Mouse (Mus musculus): ENCODE data around the gene Mycbpap. TPM values are rescaled to one million over a fixed set of nuclear protein-coding genes. Genes with fewer than 3 reads are reported as not detected.

The Mycbpap gene
- total RNA-seq, 2 experiments from 2014 or later, result 0.82 to 2.2 TPM

DNA sequence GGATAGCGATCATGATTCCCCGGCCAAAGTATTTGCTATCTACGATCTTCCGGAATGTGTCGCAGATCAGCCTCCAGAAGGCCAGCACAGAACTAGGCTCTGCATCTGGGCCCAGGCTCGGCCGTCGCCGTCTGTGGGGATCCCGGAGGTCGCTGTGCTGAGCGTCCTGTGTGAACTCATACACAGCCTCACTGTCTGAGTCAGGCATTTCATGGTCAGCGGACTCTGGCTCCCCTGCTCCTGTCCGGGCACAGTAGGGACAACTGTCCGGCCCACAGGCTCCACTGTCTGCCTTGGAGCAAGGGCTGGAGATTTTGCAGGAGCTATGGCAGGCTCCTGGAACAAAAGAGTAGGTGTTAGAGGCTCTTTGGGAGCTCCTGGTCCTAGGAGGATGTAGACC, 64.5 kb downstream of the Mycbpap start:
- no peak for DNase-seq
- intact Hi-C loops (cut with DNase I), result no loop called here

DNA sequence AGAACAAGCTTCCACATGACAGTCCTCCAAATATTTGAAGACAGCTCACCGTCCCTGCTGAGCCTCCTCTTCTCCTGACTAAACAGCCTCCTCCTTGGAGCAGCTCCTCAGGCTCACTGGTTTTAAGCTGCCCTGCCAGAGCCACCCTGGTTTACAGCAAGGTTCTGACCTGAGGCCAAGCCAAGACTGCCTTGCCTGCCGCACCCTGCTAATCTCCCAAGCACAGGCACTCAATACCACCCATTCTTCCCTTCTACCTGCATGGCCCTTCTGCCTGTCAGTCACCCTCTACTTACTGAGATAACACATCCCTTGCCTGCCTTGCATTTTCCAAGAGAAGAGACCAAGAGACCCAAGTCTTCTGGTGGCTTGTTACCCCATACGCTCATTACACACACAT, 65.2 kb downstream of the Mycbpap start:
- DNase-seq, result no peak
- intact Hi-C loops (cut with DNase I), result no loop called here

DNA sequence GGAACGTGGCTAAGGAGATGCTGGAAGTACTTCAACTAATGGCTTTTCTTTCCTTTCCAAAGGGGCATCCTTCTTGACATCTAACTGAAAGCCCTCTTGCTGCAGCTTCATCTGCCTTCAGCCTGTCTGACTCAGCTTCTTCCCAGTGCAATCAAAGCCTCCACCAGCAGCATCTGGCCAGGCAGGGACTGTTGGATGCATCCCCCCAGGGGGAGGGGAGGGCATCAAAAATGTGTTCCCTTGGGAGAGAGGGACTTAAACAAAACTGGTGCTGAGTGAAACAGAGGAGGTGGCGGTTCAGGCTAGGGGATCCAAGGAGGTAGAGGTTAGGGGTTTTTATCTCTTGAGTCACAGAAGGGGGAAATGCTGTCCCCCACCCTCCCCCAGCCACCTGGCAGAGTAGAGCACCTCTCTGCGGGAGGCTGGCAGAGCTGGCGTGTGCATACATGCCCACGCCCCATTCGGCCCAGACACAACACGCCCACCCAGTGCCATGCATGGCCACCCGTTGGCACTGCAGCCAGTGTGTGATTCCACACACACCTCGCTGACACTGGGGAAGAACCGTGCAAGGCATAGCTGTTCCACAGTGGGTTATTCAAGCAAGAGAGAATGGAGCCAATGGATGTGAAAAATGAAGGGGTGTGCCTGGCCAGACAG, 66.3 kb downstream of the Mycbpap start:
- intact Hi-C loops (cut with DNase I), result no loop called here
- DNase-seq, result peak; percentile 54

DNA sequence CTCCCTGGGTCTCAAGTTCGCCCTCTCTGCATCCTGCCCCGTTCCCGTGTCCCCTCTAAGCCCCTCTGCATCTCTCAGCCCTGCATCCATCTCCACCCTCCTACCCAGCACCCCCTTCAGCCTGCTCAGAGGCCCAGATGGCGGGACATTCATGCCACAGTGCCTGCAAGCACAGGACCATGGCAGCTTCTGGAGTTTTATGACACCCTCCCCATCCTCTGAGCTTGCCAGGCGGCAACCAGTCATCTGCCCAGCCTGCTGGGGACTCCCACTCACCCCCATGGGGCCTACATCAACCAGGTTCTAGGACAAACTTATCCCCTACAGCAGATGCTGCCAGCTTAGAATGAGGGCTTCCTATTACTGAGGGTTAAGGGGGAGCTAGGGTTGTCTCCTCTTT, 66.8 kb downstream of the Mycbpap start:
- intact Hi-C loops (cut with DNase I), result no loop called here
- peak; percentile 48 for DNase-seq

Other genes starting within 250 kb of the Mycbpap start
- not detected for gene Gm21885, start 239.9 kb downstream of the Mycbpap start, total RNA-seq (2021)
- gene Luc7l3, start 199.8 kb downstream of the Mycbpap start, total RNA-seq (2021), result 100 to 1,000 TPM; 147 to 151 TPM
- gene Ankrd40, start 193.7 kb downstream of the Mycbpap start, total RNA-seq (2021), result 10 to 100 TPM; 52.1 to 58.1 TPM
- gene Abcc3, start 128.7 kb downstream of the Mycbpap start, total RNA-seq (2021), result 1 to 10 TPM in 1 of 2 experiments, under 1 TPM in 1; 0.70 to 1.4 TPM
- 100 to 1,000 TPM; 180 to 184 TPM for gene Cacna1g, start 47.5 kb downstream of the Mycbpap start, total RNA-seq (2021)
- gene Spata20, start 35.6 kb downstream of the Mycbpap start, total RNA-seq (2021), result 1 to 10 TPM; 2.0 to 2.4 TPM
- 1 to 10 TPM; 1.3 to 1.5 TPM for gene Epn3, start 21.8 kb downstream of the Mycbpap start, total RNA-seq (2021)
- 10 to 100 TPM; 17.3 to 19.5 TPM for gene Rsad1, start 27.5 kb upstream of the Mycbpap start, total RNA-seq (2021)
- under 1 TPM in 1 of 2 experiments, not detected in 1; 0.22 TPM for gene Chad, start 43.3 kb upstream of the Mycbpap start, total RNA-seq (2021)
- gene Acsf2, start 80.1 kb upstream of the Mycbpap start, total RNA-seq (2021), result 10 to 100 TPM in 1 of 2 experiments, 1 to 10 TPM in 1; 9.1 to 10.3 TPM
- gene Lrrc59, start 108.0 kb upstream of the Mycbpap start, total RNA-seq (2021), result 100 to 1,000 TPM; 112 to 115 TPM
- 10 to 100 TPM; 52.5 to 52.6 TPM for gene Mrpl27, start 132.0 kb upstream of the Mycbpap start, total RNA-seq (2021)
- 1 to 10 TPM; 1.3 to 1.6 TPM for gene Eme1, start 132.2 kb upstream of the Mycbpap start, total RNA-seq (2021)
- 10 to 100 TPM; 16.2 to 18.7 TPM for gene Xylt2, start 155.8 kb upstream of the Mycbpap start, total RNA-seq (2021)
- not detected for gene Gm11541, start 182.8 kb upstream of the Mycbpap start, total RNA-seq (2021)
- not detected for gene Cdc34b, start 220.0 kb upstream of the Mycbpap start, total RNA-seq (2021)

Data from left cerebral cortex, postnatal 4 days (tissue).